Mouse (Mus musculus) embryonic fibroblast, embryonic 13.5 days (primary cell): ENCODE results near the gene Anapc4.

Experiments
- CTCF ChIP-seq: IDR thresholded peaks from 2 replicates; pipeline ENCODE4 v1.5.1; 2011; ENCODE audit warnings: mild to moderate bottlenecking, control low read depth, low read length, moderate library complexity, borderline replicate concordance; ENCODE audit not compliant: insufficient read depth
- POLR2A ChIP-seq: IDR thresholded peaks from 2 replicates; pipeline ENCODE4 v1.6.1; 2011; ENCODE audit warnings: low read depth, mild to moderate bottlenecking, control low read depth, low read length, moderate library complexity

DNA sequence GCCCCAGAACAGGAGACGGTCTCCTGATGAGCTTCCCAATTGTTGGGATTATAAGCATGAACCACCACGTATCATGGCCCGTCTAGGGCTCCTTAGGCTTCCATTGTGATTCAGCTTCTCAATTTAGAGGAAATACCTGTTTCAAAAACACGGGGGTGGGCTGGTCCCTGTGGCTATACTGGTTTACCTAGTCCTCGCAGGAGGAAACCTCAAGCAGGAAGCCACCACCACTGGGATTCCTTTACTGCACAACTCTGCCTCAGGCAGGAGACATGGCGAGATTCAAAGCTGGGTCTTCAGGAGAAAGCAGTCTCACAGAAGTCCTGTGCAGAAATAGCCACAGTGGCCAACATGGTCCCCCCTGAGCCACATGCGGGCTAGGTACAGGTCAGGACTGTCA is 56.1 kb downstream of the Anapc4 start:
- TF ChIP-seq CTCF (no peak), POLR2A (no peak)
